Comparison of ENCODE assay signal across 22 mouse cellular contexts in the genomic region with DNA sequence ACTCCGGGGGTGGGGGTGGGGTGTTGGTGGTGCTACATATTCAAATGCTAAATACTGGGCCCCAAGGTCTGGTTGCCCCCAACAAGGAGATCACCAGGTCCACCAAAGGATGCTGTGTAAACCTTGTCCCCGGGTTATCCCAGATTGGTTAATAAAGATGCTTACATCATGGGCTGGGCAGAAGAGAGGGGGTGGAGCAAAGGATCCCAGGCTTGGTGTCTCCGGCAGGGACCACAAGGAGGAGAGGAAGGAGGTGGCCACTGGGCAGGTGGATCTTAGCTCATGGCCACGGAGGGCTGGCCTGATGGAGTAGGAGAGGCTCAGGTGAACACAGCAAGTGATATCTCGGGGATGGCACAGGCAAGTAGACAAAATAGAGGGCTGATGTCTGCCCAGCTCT. TPM values are rescaled to one million over a fixed set of nuclear protein-coding genes. Genes with fewer than 3 reads are reported as not detected.
A peak's percentile ranks its signal among the peaks of the same experiment; 100 is the strongest.
DNase-seq lines count a peak whose midpoint lies in the region; ATAC-seq lines count a peak whose summit lies in the region.
"Had no signal": no experiment of that assay in that cellular context is flagged by ENCODE, and none has a peak within 500 bp of the region (broad histone marks: within the 10 kb centered on the region; RNA-seq: fewer than 3 reads in every experiment).

No protein-coding gene starts in this region.

- H3K4me1 ChIP-seq in midbrain, embryonic 10.5 days = peaks cover 49% of the 10 kb centered on the region
- peaks cover 2% of the 10 kb centered on the region; the same call in 1 of the 2 replicates for H3K4me1 ChIP-seq in midbrain, embryonic 11.5 days (ENCODE audit: control insufficient read depth, insufficient read depth, low read length)

- H3K27ac ChIP-seq in midbrain, embryonic 10.5 days (replicated peaks) = 0 out of 2 replicates have a peak overlapping the region, but pooled peaks have one; percentile 46
- H3K27ac ChIP-seq in midbrain, embryonic 11.5 days (ENCODE audit: low read depth, low read length) = no peak overlapping the region
- H3K27ac ChIP-seq: embryonic facial prominence, embryonic 10.5 days; embryonic facial prominence, embryonic 13.5 days; forebrain, embryonic 12.5 days; forebrain, embryonic 15.5 days; hindbrain, embryonic 12.5 days; hindbrain, embryonic 15.5 days had no signal

- WGBS in midbrain, embryonic 10.5 days = 72% methylated on average over 5 of the region's 5 CpGs
- 66% methylated on average over 5 of the region's 5 CpGs for WGBS in midbrain, embryonic 11.5 days

- DNase-seq in cerebellum, postnatal 14 days = no peak
- peak; percentile 52 for DNase-seq in cerebellum, adult 9-11 months
- DNase-seq in cerebellum, postnatal 10 days = no peak
- DNase-seq in midbrain, embryonic 10.5 days (ENCODE audit: low spot score) = no peak
- DNase-seq in midbrain, embryonic 11.5 days (ENCODE audit: low spot score, missing footprints) = no peak
- DNase-seq: adrenal gland, postnatal 10 days; adrenal gland, postnatal 36 days; cerebellum, adult 11 months; cerebellum, postnatal 25 days; embryo, embryonic 11 days; gastrocnemius, postnatal 25 days had no signal

- no peak overlapping the region for H3K4me3 ChIP-seq in midbrain, embryonic 10.5 days
- no peak overlapping the region for H3K4me3 ChIP-seq in midbrain, embryonic 11.5 days (ENCODE audit: low read depth, low read length)
- H3K4me3 ChIP-seq: embryonic facial prominence, embryonic 10.5 days; embryonic facial prominence, embryonic 13.5 days; erythroblast, embryonic 14.5 days; forebrain, embryonic 12.5 days; forebrain, embryonic 15.5 days; hindbrain, embryonic 12.5 days; hindbrain, embryonic 15.5 days had no signal

- no peak overlapping the region for H3K4me2 ChIP-seq in midbrain, embryonic 11.5 days
- H3K4me2 ChIP-seq: embryonic facial prominence, embryonic 13.5 days; forebrain, embryonic 12.5 days; forebrain, embryonic 15.5 days; heart, embryonic 11.5 days; hindbrain, embryonic 12.5 days; hindbrain, embryonic 15.5 days had no signal

- ATAC-seq in cerebellum, adult (ENCODE audit: insufficient number of reproducible peaks, low FRiP score, low TSS enrichment) = 0 out of 2 replicates have a peak, but pooled peaks have one; percentile 16
- no peak for ATAC-seq in midbrain, embryonic 11.5 days (ENCODE audit: low FRiP score)
- ATAC-seq: forebrain, embryonic 15.5 days; intestine, postnatal 0 days; Patski had no signal

- H3K36me3 ChIP-seq in midbrain, embryonic 10.5 days = peaks cover 8% of the 10 kb centered on the region; the same call in 1 of the 2 replicates
- H3K36me3 ChIP-seq in midbrain, embryonic 11.5 days (ENCODE audit: control insufficient read depth, insufficient read depth, low read length) = no peaks in the 10 kb centered on the region
- H3K36me3 ChIP-seq: hindbrain, embryonic 12.5 days; hindbrain, embryonic 15.5 days had no signal

- H3K9me3 ChIP-seq in midbrain, embryonic 10.5 days (replicated peaks) = no peaks in the 10 kb centered on the region
- no peaks in the 10 kb centered on the region for H3K9me3 ChIP-seq in midbrain, embryonic 11.5 days (ENCODE audit: control insufficient read depth, low read length)
- H3K9me3 ChIP-seq: embryonic facial prominence, embryonic 10.5 days; embryonic facial prominence, embryonic 13.5 days; forebrain, embryonic 12.5 days; forebrain, embryonic 15.5 days; hindbrain, embryonic 12.5 days; hindbrain, embryonic 15.5 days had no signal

- H3K9ac ChIP-seq in midbrain, embryonic 11.5 days (ENCODE audit: low read length) = no peak overlapping the region
- H3K9ac ChIP-seq: embryonic facial prominence, embryonic 13.5 days; forebrain, embryonic 12.5 days; forebrain, embryonic 15.5 days; hindbrain, embryonic 12.5 days; hindbrain, embryonic 15.5 days had no signal

- no peaks in the 10 kb centered on the region for H3K27me3 ChIP-seq in midbrain, embryonic 10.5 days (ENCODE audit: low read depth, poor library complexity, severe bottlenecking)
- H3K27me3 ChIP-seq in midbrain, embryonic 11.5 days (ENCODE audit: control insufficient read depth, insufficient read depth, low read length) = no peaks in the 10 kb centered on the region
- H3K27me3 ChIP-seq: embryonic facial prominence, embryonic 13.5 days; forebrain, embryonic 12.5 days; forebrain, embryonic 15.5 days; hindbrain, embryonic 12.5 days; hindbrain, embryonic 15.5 days; Patski had no signal

RNA-seq across cellular contexts. Expression of a gene that starts 22.6 kb away (rescaled TPM):
- 176 and 189 TPM in 2 replicates for polyA plus RNA-seq in midbrain, embryonic 10.5 days (2016; fragmentation: Nextera tagmentation; extraction: Ambion mirVana)
- 135 and 144 TPM in 2 replicates for polyA plus RNA-seq in midbrain, embryonic 11.5 days (2014; fragmentation: Nextera tagmentation; extraction: Ambion mirVana)

RNA-seq across cellular contexts. Expression of a gene that starts 24.9 kb away (rescaled TPM):
- polyA plus RNA-seq in midbrain, embryonic 10.5 days (2016; fragmentation: Nextera tagmentation; extraction: Ambion mirVana) = 1.3 and 1.4 TPM in 2 replicates
- 1.1 and 1.6 TPM in 2 replicates for polyA plus RNA-seq in midbrain, embryonic 11.5 days (2014; fragmentation: Nextera tagmentation; extraction: Ambion mirVana)

RNA-seq across cellular contexts. Expression of a gene that starts 54.6 kb away (rescaled TPM):
- polyA plus RNA-seq in midbrain, embryonic 10.5 days (2016; fragmentation: Nextera tagmentation; extraction: Ambion mirVana) = 36.8 and 45.4 TPM in 2 replicates
- 20.7 and 22.8 TPM in 2 replicates for polyA plus RNA-seq in midbrain, embryonic 11.5 days (2014; fragmentation: Nextera tagmentation; extraction: Ambion mirVana)
